Mouse (Mus musculus) frontal cortex, postnatal 36 days (tissue): ENCODE data around the gene Nr1h4.

Experiments
- DNase-seq, 2 experiments: peaks; one replicate each; pipeline ENCODE4 v3.0.0; 2022; ENCODE audit warnings: low spot score in 2 of 2

Gene Nr1h4

DNA sequence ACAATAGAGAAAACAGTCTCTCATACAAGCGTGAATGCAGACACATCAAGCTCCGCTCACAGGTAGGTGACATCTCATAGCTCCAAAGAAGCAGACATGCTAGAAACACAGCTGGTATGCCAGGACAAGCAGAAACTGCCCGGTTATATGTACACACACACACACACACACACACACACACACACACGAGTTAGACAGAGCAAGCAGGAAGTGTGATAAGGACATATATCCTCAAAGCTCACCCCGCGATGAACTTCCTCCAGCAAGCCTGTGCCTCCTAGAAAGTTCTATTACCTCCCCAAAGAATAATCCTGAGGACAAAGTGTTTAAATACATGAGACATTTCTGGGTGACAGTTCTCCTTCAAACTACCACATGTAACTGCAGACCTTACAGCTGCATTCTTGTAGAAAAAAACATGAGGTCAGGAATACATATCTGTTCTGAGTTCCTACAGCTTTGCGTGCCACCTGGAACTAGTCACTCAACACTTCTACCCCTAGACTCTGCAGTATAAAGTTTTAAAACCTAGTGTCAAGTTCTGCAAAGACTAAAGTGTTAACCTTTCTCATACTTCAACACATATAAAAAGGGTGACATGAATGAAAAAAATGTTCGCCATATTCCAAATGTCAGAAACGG lies 11.5 kb downstream of the Nr1h4 start:
- DNase-seq: no peak

DNA sequence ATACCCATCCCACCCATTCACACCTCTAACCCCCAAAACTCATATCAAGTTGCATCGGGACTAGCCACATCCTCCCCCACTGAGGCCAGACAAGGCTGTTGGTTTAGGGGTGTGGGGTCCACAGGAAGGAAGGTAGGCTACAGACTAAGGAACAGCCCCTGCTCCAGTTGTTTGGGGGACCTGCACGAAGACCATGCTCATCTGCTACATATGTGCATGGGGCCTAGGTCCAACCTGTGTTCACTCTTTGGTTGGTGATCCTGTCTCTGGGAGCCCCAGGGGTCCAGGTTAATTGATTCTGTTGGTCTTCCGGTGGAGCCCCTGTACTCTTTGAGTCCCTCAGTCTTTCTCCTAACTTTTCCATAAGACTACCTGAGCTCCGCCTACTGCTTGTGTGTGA lies 13.0 kb downstream of the Nr1h4 start:
- no peak for DNase-seq

- no peak for DNase-seq
These were observed 14.2 kb downstream of the Nr1h4 start for GRCm38 (mm10) chr10:89519226-89519625.

DNA sequence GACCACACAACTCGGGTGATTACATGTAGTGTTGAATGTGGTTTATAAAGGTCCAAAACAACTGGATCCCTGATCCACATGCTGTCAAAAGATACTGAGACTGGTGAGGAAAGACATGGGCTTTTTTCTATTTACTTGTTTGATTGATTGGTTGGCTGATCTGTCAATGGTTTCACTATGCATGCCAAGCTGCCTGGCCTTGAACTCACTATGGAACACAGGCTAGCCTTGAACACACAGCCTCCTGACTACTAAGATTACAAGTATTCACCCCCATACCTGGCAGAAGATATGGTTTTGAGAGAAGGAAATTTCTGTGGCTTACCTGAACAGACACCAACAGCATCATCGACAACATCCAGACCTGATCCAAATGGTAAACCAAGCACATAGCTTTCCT lies 15.0 kb downstream of the Nr1h4 start:
- no peak for DNase-seq

DNA sequence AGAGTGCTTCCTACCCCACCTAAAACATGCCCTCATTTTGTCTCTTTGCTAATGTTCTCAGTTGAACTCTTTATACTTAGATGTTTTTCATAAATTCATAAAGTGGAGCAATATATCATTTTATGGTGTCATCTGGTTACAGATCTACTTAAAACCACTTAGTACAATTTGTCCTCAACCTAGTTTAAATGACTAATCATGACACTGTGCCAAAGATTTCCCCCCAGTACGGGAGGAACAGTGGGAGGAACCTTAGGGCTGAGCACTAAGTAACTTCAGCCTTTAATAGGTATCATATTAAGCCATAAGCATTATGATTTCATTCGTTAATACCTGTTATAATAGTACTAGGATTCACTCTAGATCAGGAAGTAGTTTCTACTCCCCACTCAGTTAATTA lies 17.6 kb downstream of the Nr1h4 start:
- DNase-seq: no peak

DNA sequence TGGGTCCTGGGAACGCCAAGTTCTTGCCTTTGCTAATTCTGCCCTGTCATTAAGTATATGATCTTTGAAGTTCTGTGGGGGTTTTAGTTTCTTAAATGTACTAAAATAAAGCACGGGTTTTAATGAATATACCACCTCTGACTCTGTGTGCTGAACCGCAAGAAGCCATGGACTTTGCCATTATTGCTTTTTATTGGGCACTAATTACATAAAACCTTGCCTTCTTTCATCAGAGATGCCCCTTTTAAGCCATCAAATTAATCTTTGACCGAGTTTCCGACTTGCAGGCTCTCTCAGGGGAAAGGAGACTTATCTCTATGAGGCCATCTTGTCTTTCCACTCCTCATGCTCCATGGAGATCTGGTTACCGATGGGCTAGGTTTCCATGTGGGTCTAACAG lies 20.8 kb downstream of the Nr1h4 start:
- no peak for DNase-seq

DNA sequence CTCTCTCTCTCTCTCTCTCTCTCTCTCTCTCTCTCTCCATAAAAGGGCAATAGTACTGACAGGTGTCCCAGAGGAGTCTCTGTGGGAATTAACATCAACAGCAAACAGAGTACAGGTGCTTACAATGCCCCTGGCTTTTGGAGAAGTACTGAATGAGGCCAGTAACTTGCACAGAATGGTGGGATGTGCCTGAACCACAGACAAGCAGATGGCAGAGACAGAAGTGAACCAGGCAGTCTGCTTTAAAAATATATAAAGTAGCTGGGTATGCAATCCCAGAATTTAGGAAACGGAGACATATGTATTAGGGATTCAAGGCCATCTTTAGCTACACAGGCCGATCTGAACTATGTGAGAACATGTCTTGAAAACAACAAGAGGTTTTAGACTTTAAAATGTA lies 22.8 kb downstream of the Nr1h4 start:
- peak in 1 of 2 experiments; percentile 10 for DNase-seq

- DNase-seq: no peak
These were observed 24.8 kb downstream of the Nr1h4 start for GRCm38 (mm10) chr10:89508567-89508966.

DNA sequence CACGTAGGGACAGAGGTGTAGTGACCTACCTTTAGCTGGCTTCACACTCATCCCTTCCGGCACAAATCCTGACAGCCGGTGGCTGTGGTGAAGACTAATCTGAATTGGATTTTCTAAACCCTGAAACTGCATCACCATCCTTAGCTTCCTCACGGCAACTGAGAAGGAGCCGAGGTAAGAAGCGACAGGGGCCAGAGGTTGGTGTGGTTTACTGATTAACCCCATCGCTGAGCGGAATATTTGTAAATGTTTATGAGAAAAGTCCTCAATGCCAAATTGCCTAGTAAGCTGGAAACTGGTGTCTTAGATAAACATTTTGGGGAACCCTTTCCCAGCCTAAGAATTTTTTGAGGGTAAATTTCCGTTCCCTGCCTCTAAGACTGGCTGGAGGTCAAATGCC lies 26.9 kb downstream of the Nr1h4 start:
- no peak for DNase-seq

DNA sequence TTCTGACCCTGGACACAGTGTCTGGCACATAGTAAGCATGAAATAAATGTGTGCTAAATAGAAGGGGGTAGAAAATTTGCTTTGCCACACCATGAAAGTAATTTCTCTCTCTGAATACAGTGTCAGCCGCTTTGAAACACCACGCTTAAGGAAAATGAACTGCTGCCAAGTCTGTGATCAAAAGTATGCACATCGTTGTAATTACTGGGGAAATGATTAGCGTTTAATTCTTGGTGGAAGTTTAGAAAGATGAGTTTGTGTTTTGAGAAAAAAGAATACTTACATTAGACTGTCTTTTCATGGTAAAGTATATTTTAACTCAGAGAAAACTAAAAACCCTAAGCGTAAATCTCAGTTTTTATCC lies 27.8 kb downstream of the Nr1h4 start:
- no peak for DNase-seq

DNA sequence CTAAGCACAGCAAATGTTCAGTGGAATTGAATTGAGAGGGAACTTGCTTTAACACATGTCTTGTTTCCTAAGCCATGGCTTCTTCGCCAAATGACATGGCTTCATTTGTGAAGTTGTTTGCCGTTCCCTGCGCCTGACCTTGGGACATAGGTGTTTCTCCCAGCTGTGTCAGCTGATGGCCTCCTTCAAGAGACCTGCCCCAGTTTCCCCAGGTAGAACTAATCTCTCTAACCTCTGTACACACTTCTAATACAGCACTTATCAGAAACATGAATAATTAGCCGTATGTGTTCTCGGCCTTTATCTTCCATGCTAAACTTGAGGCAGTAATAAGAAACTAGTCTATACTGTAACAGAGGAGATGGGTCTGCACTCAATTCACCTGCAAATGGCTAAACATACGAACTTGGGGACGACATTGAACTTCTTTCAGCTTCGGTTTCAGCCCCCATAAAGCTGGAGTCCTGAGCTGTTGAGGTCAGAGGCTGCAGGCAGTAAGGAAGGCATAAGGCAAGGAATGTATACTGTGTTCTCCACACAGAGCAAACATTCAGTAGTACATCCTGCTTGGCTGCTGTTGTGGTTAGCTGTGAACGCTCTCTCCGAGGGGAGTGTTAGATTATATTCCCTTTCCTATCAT lies 28.3 kb downstream of the Nr1h4 start:
- DNase-seq: no peak

- DNase-seq: no peak
These were observed 30.3 kb downstream of the Nr1h4 start for GRCm38 (mm10) chr10:89502986-89503560.

GRCm38 (mm10) chr10:89501902-89502301 lies 31.5 kb downstream of the Nr1h4 start:
- DNase-seq: no peak

- DNase-seq: no peak
These were observed 37.8 kb downstream of the Nr1h4 start for GRCm38 (mm10) chr10:89495537-89495936.

GRCm38 (mm10) chr10:89491321-89491720 lies 42.1 kb downstream of the Nr1h4 start:
- no peak for DNase-seq

GRCm38 (mm10) chr10:89490250-89490649 lies 43.1 kb downstream of the Nr1h4 start:
- DNase-seq: no peak

- no peak for DNase-seq
These were observed 43.9 kb downstream of the Nr1h4 start for GRCm38 (mm10) chr10:89489459-89489858.

GRCm38 (mm10) chr10:89486995-89487742 lies 46.2 kb downstream of the Nr1h4 start:
- no peak for DNase-seq

GRCm38 (mm10) chr10:89484907-89485306 lies 48.5 kb downstream of the Nr1h4 start:
- DNase-seq: no peak

GRCm38 (mm10) chr10:89483812-89484602 lies 49.4 kb downstream of the Nr1h4 start:
- DNase-seq: no peak

DNA sequence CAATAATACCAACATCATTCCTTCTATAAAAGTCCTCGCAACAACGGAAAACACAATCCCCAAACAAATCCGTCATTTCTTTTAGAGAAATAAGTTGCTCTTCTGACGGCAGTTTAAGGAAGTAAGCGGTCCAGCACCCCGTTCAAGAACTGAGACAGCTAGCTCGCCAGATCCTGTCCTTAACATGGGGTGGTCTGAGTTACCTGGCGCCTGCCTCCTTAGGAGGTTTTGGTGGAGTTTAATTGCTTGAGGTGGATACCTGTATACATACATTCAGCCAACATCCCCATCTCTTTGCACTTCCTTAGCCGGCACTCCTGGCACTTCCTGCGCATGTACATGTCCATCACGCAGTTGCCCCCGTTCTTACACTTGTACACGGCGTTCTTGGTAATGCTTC lies 50.3 kb downstream of the Nr1h4 start:
- no peak for DNase-seq

DNA sequence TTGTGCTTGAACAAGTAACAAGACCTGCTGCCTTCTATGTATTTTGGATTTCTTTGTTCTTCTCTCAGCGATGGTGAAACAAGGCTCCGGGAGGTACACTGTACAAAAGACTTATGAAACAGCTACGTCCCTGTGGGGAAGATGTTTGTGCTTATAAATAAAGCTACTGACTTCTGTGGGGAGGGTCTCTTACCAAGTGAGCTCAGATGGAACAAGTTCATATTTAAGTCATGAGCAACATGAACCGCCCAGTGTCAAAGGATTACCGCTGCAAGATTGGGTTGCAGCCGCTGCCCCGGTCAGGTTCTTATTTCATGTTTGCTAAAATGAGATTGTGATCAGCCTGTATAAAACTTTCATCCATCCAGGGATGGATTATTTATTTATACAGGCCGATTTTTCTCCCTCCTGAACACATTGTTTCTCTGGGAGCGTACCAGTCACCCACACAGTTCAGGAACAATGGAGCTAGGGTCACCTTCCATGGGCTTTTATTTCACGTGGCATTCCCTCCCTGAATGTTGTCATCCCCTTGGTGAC lies 51.2 kb downstream of the Nr1h4 start:
- DNase-seq: no peak
